Mouse (Mus musculus): ENCODE results near the gene Syt16. TPM values are rescaled to one million over a fixed set of nuclear protein-coding genes. Genes with fewer than 3 reads are reported as not detected.
A peak's percentile ranks its signal among the peaks of the same experiment; 100 is the strongest.

The Syt16 gene
- polyA plus RNA-seq, 1 experiment = 0.61 TPM

DNA sequence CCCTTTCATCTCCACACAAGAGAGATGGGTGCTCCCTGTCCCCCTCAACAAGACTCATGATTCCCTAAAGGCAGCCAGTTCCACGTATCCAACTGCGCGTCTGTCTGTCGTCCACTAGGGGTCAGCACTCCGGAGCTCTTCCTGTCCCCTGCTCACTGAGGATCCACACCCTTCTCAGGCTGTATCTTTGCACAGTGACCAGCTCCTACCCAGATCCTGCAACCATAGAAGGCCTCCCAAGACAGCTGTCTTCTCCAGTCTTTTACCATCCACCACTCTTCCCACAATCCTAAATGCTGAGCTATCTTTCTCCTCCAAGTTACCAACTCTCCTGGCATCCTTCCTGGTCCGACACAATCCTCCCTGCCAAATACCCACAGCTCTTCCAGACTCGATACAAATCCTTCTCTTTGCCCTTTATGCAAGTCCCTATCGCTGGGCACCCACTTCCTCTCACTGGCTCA is 12.0 kb downstream of the Syt16 start:
- TF ChIP-seq CTCF (IDR thresholded peaks at IDR 0.05; ENCODE audit: control insufficient read depth, insufficient read depth, insufficient replicate concordance, low read depth, low read length) (peak; percentile 89; the same call in 1 of the 2 replicates), POLR2A (IDR thresholded peaks at IDR 0.05; ENCODE audit: control insufficient read depth, low read depth, low read length) (no peak)
- Histone ChIP-seq H3K27ac (ENCODE audit: control insufficient read depth, insufficient read depth, low read depth, low read length) (no peak overlapping the region), H3K27me3 (ENCODE audit: control insufficient read depth, insufficient read depth, low read length) (no peaks in the 10 kb centered on the region), H3K4me3 (ENCODE audit: control insufficient read depth, low read depth, low read length) (no peak overlapping the region), H3K4me1 (ENCODE audit: control insufficient read depth, insufficient read depth, low read length) (no peaks in the 10 kb centered on the region), H3K36me3 (ENCODE audit: control insufficient read depth, insufficient read depth, low read length) (no peaks in the 10 kb centered on the region)

GRCm38 (mm10) chr12:74013739-74014138 is 16.3 kb downstream of the Syt16 start:
- H3K36me3 ChIP-seq (ENCODE audit: control insufficient read depth, insufficient read depth, low read length) = no peaks in the 10 kb centered on the region
- no peak for TF ChIP-seq POLR2A (IDR thresholded peaks at IDR 0.05; ENCODE audit: control insufficient read depth, low read depth, low read length)
- TF ChIP-seq CTCF (IDR thresholded peaks at IDR 0.05; ENCODE audit: control insufficient read depth, insufficient read depth, insufficient replicate concordance, low read depth, low read length) = peak; percentile 98
- no peak overlapping the region for H3K4me3 ChIP-seq (ENCODE audit: control insufficient read depth, low read depth, low read length)
- H3K27ac ChIP-seq (ENCODE audit: control insufficient read depth, insufficient read depth, low read depth, low read length) = no peak overlapping the region
- H3K4me1 ChIP-seq (ENCODE audit: control insufficient read depth, insufficient read depth, low read length) = no peaks in the 10 kb centered on the region
- H3K27me3 ChIP-seq (ENCODE audit: control insufficient read depth, insufficient read depth, low read length) = no peaks in the 10 kb centered on the region

DNA sequence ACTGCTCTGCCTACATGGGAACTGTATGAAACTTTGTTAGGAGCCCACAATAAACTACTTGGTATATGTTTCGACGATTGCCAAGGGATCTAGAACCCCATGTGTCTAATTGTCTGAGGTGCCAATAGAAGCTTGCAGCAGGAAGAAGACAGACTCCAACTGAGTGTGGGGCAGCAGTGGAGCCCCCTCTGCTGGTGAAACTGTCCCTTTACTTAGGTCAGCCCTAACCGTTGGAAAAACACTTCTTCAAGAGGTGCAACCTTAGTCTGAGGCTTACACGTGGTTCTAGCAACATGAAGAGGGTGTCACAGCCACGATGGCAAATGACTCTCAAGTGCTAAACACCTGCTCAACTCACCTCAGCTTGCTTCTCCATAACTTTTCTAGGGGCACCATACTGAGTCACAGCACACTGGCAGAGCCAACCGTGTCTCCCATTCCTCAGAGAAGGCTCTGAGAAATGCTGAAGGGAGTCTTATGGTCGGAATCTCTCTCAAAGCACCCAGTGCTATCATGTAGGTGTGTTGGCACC is 17.3 kb downstream of the Syt16 start:
- Histone ChIP-seq H3K4me3 (ENCODE audit: control insufficient read depth, low read depth, low read length) (no peak overlapping the region), H3K36me3 (ENCODE audit: control insufficient read depth, insufficient read depth, low read length) (no peaks in the 10 kb centered on the region), H3K27me3 (ENCODE audit: control insufficient read depth, insufficient read depth, low read length) (no peaks in the 10 kb centered on the region), H3K27ac (ENCODE audit: control insufficient read depth, insufficient read depth, low read depth, low read length) (no peak overlapping the region), H3K4me1 (ENCODE audit: control insufficient read depth, insufficient read depth, low read length) (no peaks in the 10 kb centered on the region)
- no peak; the same call in 1 of the 2 replicates for TF ChIP-seq CTCF (IDR thresholded peaks at IDR 0.05; ENCODE audit: control insufficient read depth, insufficient read depth, insufficient replicate concordance, low read depth, low read length)

GRCm38 (mm10) chr12:74015491-74015890 is 18.0 kb downstream of the Syt16 start:
- Histone ChIP-seq H3K27me3 (ENCODE audit: control insufficient read depth, insufficient read depth, low read length) (no peaks in the 10 kb centered on the region), H3K27ac (ENCODE audit: control insufficient read depth, insufficient read depth, low read depth, low read length) (no peak overlapping the region), H3K4me1 (ENCODE audit: control insufficient read depth, insufficient read depth, low read length) (no peaks in the 10 kb centered on the region), H3K4me3 (ENCODE audit: control insufficient read depth, low read depth, low read length) (no peak overlapping the region), H3K36me3 (ENCODE audit: control insufficient read depth, insufficient read depth, low read length) (no peaks in the 10 kb centered on the region)
- no peak for TF ChIP-seq CTCF (IDR thresholded peaks at IDR 0.05; ENCODE audit: control insufficient read depth, insufficient read depth, insufficient replicate concordance, low read depth, low read length)
- no peak for TF ChIP-seq POLR2A (IDR thresholded peaks at IDR 0.05; ENCODE audit: control insufficient read depth, low read depth, low read length)

DNA sequence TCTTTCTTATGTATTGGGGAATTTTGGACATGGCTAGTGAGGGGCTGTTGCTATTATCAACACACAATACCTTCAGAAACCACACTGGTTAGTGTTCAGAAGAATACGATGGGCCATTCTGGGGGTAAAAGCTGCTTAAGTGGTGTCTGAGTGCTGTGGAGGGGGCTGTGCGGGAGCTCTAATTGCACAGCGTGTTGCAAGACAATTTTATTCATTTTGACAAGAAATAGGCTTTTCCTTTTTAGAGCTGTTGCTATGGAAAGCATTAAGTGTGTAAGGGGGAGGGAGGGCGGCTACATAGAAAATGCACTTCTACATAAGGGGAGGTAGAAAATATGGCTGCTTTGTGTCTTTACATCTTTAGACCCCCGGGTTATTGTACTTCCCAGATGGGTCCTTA is 25.8 kb downstream of the Syt16 start:
- no peaks in the 10 kb centered on the region for H3K36me3 ChIP-seq (ENCODE audit: control insufficient read depth, insufficient read depth, low read length)
- H3K4me3 ChIP-seq (ENCODE audit: control insufficient read depth, low read depth, low read length) = no peak overlapping the region
- no peak overlapping the region for H3K27ac ChIP-seq (ENCODE audit: control insufficient read depth, insufficient read depth, low read depth, low read length)
- H3K4me1 ChIP-seq (ENCODE audit: control insufficient read depth, insufficient read depth, low read length) = no peaks in the 10 kb centered on the region
- H3K27me3 ChIP-seq (ENCODE audit: control insufficient read depth, insufficient read depth, low read length) = no peaks in the 10 kb centered on the region
- TF ChIP-seq CTCF (IDR thresholded peaks at IDR 0.05; ENCODE audit: control insufficient read depth, insufficient read depth, insufficient replicate concordance, low read depth, low read length) = no peak
- no peak for TF ChIP-seq POLR2A (IDR thresholded peaks at IDR 0.05; ENCODE audit: control insufficient read depth, low read depth, low read length)

DNA sequence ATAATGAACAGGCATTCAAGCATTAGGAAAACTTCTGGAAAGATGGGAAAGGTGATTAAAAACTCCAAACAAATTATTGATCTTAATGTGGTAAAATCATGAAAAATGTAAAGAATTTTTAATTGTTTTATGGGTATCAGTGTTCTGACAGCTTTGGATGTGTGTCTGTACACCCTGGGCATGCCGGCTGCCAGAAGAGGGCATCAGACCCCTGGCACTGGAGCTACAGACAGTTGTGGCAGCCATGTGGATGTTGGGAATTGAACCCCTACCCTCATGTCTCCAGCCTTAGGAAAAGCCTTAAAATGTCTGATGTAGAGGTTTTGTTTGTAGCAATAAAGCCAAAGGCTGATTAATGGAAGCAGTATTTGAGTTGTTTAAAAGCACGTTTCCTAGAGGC is 27.5 kb downstream of the Syt16 start:
- H3K27me3 ChIP-seq (ENCODE audit: control insufficient read depth, insufficient read depth, low read length) = no peaks in the 10 kb centered on the region
- no peaks in the 10 kb centered on the region for H3K36me3 ChIP-seq (ENCODE audit: control insufficient read depth, insufficient read depth, low read length)
- H3K4me1 ChIP-seq (ENCODE audit: control insufficient read depth, insufficient read depth, low read length) = no peaks in the 10 kb centered on the region
- H3K27ac ChIP-seq (ENCODE audit: control insufficient read depth, insufficient read depth, low read depth, low read length) = no peak overlapping the region
- H3K4me3 ChIP-seq (ENCODE audit: control insufficient read depth, low read depth, low read length) = no peak overlapping the region
- TF ChIP-seq CTCF (IDR thresholded peaks at IDR 0.05; ENCODE audit: control insufficient read depth, insufficient read depth, insufficient replicate concordance, low read depth, low read length) (no peak), POLR2A (IDR thresholded peaks at IDR 0.05; ENCODE audit: control insufficient read depth, low read depth, low read length) (no peak)

GRCm38 (mm10) chr12:74043225-74043624 is 45.8 kb downstream of the Syt16 start:
- H3K4me3 ChIP-seq (ENCODE audit: control insufficient read depth, low read depth, low read length) = no peak overlapping the region

DNA sequence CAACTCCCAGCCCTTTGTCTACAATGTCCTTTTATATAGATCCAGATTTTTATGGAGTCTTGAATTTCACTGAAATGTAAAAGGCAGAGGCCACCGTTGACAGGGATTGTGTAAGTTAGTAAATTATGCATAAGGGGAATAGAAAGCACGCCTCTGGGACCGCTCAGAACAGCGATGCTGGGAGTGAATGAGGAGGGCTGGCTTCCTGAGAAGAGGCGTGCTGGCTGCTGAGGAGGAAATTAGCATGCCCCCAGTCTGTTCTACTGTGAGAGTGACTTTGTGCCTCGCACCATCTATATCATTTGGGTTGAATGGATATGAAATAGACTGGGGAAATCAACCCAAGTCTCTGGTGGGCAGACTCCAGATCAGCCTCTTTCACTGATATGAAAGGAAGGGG is 46.3 kb downstream of the Syt16 start:
- Histone ChIP-seq H3K4me1 (ENCODE audit: control insufficient read depth, insufficient read depth, low read length) (no peaks in the 10 kb centered on the region), H3K4me3 (ENCODE audit: control insufficient read depth, low read depth, low read length) (no peak overlapping the region), H3K27me3 (ENCODE audit: control insufficient read depth, insufficient read depth, low read length) (no peaks in the 10 kb centered on the region), H3K36me3 (ENCODE audit: control insufficient read depth, insufficient read depth, low read length) (no peaks in the 10 kb centered on the region), H3K27ac (ENCODE audit: control insufficient read depth, insufficient read depth, low read depth, low read length) (no peak overlapping the region)
- TF ChIP-seq POLR2A (IDR thresholded peaks at IDR 0.05; ENCODE audit: control insufficient read depth, low read depth, low read length) = no peak
- TF ChIP-seq CTCF (IDR thresholded peaks at IDR 0.05; ENCODE audit: control insufficient read depth, insufficient read depth, insufficient replicate concordance, low read depth, low read length) = no peak

More at GRCm38 (mm10) chr12:74043225-74043624, 45.8 kb downstream of the Syt16 start:
- Histone ChIP-seq H3K27me3 (ENCODE audit: control insufficient read depth, insufficient read depth, low read length) (no peaks in the 10 kb centered on the region), H3K27ac (ENCODE audit: control insufficient read depth, insufficient read depth, low read depth, low read length) (no peak overlapping the region), H3K4me1 (ENCODE audit: control insufficient read depth, insufficient read depth, low read length) (no peaks in the 10 kb centered on the region), H3K36me3 (ENCODE audit: control insufficient read depth, insufficient read depth, low read length) (no peaks in the 10 kb centered on the region)
- TF ChIP-seq CTCF (IDR thresholded peaks at IDR 0.05; ENCODE audit: control insufficient read depth, insufficient read depth, insufficient replicate concordance, low read depth, low read length) (no peak), POLR2A (IDR thresholded peaks at IDR 0.05; ENCODE audit: control insufficient read depth, low read depth, low read length) (no peak)
